Mouse (Mus musculus): ENCODE results near the gene Pcsk6.

The Pcsk6 gene

GRCm38 (mm10) chr7:65955304-65956220 lies 94.0 kb downstream of the Pcsk6 start:
- no peak for TF ChIP-seq GATA4 (IDR thresholded peaks at IDR 0.05; ENCODE audit: insufficient replicate concordance, low read length)

GRCm38 (mm10) chr7:65957245-65957644 lies 95.7 kb downstream of the Pcsk6 start:
- TF ChIP-seq GATA4 (IDR thresholded peaks at IDR 0.05; ENCODE audit: insufficient replicate concordance, low read length) = no peak

DNA sequence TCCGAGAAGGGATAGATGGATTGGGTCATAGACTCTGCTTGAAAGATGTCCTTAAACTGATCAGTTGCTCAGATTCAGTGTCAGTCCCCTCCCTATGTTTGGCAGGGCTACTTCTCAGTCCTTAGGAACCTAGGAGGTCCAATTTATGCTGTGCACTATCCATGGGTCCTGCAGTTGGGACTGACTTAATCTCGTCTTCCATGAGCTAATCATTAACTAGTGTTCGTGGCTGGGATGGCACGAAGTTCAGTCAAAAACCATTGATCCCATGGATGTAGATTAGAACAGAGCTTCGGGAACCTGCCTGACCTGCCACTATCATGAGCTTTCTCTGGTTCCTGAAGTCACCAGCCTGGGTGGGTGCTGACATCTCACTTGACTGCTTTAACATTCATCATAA lies 96.6 kb downstream of the Pcsk6 start:
- 0 out of 2 replicates have a peak, but pooled peaks have one; percentile 32 for TF ChIP-seq GATA4 (IDR thresholded peaks at IDR 0.05; ENCODE audit: insufficient replicate concordance, low read length)

DNA sequence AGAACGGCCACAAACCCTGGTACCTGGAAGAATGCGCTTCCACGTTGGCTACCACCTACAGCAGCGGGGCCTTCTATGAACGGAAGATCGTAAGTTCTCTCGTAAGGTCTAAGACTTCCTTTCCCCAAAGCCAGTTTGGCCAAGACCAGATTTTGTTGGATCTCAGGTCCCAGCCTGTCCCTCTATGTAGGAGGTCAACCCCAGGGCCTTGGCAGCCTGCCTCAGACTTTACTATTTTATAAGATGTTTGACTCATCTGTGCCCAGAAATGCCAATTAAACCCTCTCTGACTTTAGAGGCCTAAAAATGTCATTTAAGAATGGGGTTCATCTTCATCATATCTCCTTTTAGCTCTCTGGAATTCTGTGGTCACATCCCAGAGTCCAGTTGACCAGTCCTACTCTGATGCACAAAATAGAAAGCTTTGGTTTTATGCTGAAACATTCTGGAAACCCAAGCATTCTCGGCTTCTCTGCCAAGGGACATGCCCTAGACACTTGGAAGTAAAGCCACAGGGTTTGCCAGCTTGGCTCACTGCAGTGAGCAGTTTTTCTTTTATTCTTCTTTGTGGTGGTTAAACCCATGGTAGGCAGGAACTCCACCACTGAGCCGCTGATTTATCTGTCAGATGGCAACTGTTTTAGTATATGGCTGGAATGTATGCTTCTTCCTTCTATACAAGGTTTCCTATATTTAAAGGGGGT lies 97.8 kb downstream of the Pcsk6 start:
- TF ChIP-seq GATA4 (IDR thresholded peaks at IDR 0.05; ENCODE audit: insufficient replicate concordance, low read length) = no peak

DNA sequence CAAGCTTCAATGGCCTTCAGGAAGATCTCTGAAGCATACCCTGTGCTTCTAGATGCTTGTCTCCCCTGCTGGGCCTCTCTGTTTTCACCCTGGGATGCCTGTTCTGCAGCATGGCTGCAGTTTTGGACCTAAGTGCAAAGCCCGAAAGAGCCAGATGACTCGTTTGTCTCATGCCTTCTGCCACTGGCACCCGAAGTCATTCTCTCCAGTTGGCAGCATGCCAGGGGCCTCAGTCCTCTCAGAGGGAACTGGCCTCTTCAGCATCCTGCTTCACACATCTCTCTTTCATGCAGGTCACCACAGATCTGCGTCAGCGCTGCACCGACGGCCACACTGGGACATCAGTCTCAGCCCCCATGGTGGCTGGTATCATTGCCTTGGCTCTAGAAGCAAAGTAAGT lies 101.1 kb downstream of the Pcsk6 start:
- no peak for TF ChIP-seq GATA4 (IDR thresholded peaks at IDR 0.05; ENCODE audit: insufficient replicate concordance, low read length)

DNA sequence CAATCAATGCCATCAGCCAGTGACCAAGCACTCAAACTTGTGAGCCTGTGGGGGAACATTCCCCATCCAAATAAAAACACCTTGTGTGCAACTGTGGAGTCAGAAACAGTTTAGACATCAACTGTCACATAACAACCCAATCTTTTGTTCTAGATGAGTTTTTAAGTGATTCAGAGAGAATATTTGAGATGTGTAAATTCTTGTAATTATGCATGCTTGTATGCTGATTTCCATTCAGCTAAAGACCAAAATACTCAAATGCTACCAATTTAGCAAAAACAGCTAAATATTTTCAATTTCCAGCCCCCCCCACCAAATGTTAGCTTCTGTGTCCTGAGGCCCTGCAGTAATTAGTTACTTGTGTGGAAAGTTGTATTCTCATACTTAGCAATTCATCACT lies 102.9 kb downstream of the Pcsk6 start:
- no peak for TF ChIP-seq GATA4 (IDR thresholded peaks at IDR 0.05; ENCODE audit: insufficient replicate concordance, low read length)

DNA sequence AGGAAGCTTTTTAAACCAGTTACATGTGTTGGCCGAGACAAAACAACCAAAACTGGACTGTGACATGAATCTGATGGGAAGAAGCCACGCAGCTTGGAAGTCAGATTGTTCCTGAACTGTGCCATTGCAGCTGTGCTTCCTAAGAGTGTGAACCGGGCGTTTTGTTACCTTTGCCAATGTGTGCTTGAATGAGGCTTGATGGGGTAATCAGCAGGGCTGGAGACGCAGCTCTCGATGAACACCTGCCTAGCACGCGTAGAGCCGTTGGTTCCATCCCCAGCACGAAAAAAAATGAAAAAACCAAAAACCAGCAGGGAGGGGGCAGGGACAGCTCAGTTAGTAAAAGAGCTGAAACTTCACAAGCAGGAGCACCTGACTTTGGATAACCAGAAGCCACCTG lies 109.8 kb downstream of the Pcsk6 start:
- TF ChIP-seq GATA4 (IDR thresholded peaks at IDR 0.05; ENCODE audit: insufficient replicate concordance, low read length) = no peak

DNA sequence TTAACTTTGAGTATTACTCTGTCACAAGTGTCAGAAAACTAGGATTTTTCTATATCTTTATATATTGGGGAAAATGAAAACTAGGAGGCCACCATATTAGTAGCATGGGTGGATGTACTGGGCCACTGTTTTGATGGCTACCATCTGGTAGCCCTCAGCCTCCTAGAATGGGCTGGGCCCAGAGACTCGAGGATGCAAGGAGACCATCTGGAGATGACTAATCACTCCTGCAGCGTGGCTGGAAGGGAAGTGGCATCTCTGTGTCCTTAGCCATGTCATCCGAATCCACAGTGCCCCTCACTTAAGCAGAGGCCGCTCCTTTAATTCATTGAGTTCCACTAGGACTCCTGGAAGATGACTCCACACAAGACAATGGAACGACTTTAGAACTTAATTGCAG lies 115.8 kb downstream of the Pcsk6 start:
- no peak for TF ChIP-seq GATA4 (IDR thresholded peaks at IDR 0.05; ENCODE audit: insufficient replicate concordance, low read length)

- TF ChIP-seq GATA4 (IDR thresholded peaks at IDR 0.05; ENCODE audit: insufficient replicate concordance, low read length) = no peak
Observed at GRCm38 (mm10) chr7:65977977-65978376, 116.4 kb downstream of the Pcsk6 start.

DNA sequence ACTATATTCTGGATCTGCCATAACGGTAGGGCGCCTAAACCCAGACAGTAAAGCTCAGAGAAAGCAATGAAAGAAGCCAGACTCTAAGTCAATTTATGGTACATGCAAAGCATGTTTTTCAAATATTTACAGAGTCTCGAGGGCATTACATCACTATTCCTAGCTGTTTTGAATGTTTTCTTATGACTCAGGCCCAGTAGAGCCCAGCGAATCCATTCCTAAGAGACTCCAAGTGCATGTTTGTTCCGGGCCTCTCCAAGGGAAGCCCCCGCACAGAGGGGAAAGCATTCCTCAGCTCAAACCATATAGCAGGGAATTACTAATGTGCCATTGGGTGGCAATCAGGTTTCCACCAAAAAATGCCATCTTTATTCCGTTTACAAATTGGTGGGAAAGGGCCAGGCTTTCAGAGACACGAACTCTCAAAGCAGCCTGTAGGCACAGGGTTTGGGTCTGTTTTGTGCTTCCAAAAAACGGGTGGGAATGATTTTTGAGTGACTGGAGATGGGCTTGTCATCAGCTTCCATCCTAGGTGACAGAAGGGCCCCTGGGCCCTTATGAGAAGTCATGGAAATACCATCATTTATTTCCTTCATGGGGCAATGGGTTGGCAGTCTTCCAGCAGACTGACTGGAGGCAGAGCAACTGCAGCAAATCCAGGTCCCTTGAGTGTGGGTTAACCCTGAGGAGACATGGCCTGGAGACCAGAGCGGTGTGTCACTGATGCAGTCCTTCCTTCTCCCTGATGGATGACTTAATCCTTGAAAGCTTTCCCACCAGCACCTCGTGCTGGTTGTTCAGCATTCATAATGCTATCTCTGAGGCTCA lies 117.7 kb downstream of the Pcsk6 start:
- TF ChIP-seq GATA4 (IDR thresholded peaks at IDR 0.05; ENCODE audit: insufficient replicate concordance, low read length) = no peak

GRCm38 (mm10) chr7:65980000-65980399 lies 118.5 kb downstream of the Pcsk6 start:
- no peak for TF ChIP-seq GATA4 (IDR thresholded peaks at IDR 0.05; ENCODE audit: insufficient replicate concordance, low read length)

- no peak for TF ChIP-seq GATA4 (IDR thresholded peaks at IDR 0.05; ENCODE audit: insufficient replicate concordance, low read length)
Observed at GRCm38 (mm10) chr7:65982057-65982456, 120.5 kb downstream of the Pcsk6 start.

GRCm38 (mm10) chr7:65988249-65988648 lies 126.7 kb downstream of the Pcsk6 start:
- no peak for TF ChIP-seq GATA4 (IDR thresholded peaks at IDR 0.05; ENCODE audit: insufficient replicate concordance, low read length)

DNA sequence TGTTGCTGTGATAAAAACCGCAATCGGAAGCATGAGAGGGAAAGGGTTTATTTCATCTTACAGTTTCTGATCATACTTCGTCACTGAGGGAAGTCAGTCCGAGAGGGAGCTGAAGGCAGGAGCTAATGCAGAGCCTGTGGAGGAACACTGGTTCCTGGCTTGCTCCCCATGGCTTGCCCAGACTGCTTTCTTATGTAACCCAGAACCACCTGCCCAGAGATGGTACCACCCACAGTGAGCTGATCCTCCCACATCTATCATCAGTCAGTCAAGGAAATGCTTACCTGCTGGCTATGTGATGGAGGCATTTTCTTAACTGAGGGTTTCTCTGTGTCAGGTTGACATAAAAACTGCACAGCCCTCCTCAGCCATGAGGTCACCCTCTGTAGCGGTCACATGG lies 127.2 kb downstream of the Pcsk6 start:
- TF ChIP-seq GATA4 (IDR thresholded peaks at IDR 0.05; ENCODE audit: insufficient replicate concordance, low read length) = no peak

GRCm38 (mm10) chr7:65992329-65992728 lies 130.8 kb downstream of the Pcsk6 start:
- no peak for TF ChIP-seq GATA4 (IDR thresholded peaks at IDR 0.05; ENCODE audit: insufficient replicate concordance, low read length)
